Mouse (Mus musculus) spleen, postnatal 10 days (tissue): ENCODE data around the gene Krt80.

Experiments used
- DNase-seq, 2 experiments: peaks; one replicate each; pipeline ENCODE4 v3.0.0; 2021 to 2022; ENCODE audit warnings: low spot score in 2 of 2

The Krt80 gene

DNA sequence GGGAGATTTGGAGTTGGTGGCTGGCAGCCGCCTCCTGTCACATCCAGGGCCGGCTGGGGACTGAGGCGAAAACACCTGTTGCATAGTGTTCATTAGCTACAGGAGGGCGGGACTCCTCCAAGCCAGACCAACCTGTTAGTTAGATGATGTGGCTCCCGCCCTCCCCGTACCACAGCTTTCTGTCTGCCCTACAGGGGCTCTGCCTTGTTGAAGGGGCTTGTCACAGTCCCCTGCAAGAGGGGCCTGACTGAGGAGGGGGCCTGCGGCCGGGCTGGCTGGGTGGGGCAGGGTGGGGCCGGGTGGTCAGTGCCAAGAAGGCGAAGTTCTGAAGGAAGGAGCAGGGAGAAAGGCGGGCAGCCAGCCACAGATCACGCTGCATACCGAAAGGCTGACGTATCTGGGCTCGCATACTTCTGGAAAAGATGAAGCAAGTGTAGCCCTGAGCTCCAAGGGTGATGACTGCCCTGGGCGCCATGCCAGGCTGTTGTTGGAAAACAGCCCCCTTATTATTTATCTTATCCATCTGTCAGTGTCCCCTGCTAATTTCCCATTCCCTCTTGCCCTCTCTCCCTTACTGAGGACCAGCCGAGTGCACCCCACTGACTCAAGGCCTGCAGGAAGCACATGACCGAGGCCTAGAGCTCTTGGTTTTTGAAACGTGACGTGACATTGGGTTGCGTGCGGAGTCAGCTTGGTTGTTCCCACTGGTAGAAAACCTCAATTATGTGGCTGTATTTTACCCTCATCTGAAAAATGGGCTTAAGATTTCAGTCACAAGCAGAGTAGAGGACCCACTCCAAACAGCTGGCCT lies at the start of gene Krt80:
TSS of gene Krt80 (minus strand) at position 62 of the 811 bp plus-strand sequence.
- DNase-seq, result no peak

DNA sequence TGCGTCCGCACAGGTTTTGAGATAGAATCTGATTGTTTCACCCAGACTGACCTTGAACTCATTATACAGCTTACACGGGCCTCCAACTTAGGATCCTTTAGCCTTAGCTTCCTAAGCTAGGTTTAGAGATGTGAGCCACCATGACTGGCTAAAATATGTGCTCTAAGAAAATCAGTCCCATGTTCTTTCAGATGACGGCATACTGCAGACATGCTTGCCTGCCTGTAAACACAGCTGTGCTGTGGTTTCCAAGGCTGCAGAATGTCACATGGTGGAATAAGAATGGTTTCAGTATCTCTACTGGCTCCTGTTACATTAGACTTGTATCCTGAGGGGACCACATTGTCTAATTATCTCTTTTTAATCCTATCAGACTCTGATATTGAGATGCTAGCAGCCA lies 49.0 kb upstream of the Krt80 start:
- no peak for DNase-seq

DNA sequence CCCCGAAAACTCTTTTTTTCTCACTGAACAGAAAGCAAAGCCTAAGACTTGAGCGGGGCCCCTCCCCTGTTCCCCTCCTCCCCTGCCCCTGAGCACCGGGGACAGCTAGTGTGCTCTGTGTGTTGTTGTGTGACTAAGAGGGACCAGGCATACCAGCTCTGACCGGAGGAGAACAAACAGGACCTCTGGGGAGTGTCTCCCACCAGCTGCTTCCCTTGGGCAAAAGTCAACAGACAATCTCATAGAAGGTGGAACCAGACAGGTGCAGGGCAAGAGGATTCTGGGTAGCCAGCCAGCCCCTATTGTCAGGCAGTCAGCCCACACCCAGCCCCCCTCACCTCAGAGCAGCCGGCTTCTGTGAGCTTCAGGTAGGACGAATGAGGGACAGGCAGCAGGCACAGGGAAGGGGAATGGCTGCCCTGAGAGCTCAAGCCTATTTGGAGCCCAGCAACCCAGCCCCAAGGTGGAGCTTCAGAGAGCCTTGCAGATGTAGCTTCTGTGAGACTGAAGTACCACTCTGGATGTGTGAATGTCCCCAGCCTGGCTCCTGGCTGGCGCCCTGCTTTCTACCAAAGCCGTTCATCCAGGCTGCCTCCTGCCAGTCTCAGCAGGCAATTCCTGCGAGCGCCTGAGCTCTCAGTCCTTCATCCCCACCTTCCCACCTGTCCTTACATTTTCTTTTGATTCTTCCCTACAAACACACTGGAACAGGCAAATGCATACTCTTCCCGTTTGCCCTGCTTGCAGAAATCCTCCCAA lies 45.0 kb upstream of the Krt80 start:
- DNase-seq, result no peak

DNA sequence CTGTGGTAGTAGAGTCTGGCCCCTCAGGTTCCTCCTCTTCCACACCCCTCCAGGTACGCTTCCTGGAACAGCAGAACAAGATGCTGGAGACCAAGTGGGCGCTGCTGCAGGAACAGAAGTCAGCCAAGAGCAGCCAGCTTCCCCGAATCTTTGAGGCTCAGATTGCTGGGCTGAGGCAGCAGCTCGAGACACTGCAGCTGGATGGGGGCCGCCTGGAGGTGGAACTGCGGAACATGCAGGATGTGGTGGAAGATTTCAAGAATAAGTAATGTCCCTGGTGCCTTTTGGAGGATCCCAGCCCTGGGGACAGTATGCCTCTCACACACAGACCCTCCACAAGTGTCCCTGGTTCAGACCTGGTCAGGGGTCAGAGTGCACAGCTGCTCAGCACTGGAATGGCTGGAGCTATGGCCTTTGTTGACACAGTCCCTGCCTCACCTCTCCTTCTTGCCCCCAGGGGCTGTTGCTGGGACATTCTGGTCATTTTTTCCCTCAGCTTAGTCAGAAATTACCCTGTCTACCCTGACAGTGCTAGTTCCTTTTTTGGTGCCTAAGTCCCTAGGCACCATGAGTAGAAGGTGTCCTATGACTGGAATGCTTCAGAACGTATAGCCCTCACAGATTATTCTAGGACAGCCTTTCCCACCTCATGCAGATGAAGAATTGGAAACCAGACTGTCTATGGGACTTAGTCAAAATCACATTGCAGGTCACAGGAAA lies 44.1 kb upstream of the Krt80 start:
- no peak for DNase-seq

DNA sequence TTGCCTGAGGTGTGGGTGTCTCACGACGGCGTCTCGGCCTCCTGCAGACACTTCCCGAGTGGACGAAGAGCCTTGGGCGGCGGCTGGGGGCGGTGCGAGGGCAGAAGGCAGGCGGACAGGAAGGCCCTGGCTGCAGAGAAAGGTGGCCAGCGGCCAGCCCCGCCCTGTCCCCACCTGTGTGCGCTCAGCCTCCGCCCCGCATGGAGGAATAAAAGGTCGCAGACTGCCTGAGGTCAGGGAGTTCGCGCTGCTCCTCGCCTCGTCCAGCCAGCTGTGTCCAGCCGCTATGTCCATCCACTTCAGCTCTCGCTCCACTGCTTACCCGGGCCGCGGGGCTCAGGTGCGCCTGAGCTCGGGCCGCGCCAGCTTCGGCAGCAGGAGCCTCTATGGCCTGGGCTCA lies 42.2 kb upstream of the Krt80 start:
- DNase-seq, result no peak

DNA sequence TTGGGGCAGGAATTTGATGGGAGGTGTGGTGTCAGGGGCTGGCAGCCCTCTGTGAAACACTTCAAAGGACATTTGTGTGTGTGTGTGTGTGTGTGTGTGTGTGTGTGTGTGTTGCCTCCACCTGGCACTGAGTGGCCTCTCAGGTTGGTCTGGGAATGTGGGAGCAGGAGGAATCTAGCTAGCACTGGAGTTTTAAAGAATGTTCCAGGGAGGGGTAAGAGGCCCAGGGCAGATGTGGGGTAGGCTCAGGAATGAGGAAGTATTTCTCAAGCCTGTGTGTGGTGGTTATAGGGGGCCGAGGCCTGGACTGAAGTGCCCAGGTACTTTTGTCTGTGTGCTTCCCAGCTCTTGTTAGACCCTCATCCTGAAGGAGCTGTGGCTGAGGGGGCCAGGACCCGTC lies 40.8 kb upstream of the Krt80 start, which contains the start of gene Krt7:
TSS of gene Krt7 (plus strand) at position 269 of the 400 bp plus-strand sequence.
- DNase-seq, result no peak

DNA sequence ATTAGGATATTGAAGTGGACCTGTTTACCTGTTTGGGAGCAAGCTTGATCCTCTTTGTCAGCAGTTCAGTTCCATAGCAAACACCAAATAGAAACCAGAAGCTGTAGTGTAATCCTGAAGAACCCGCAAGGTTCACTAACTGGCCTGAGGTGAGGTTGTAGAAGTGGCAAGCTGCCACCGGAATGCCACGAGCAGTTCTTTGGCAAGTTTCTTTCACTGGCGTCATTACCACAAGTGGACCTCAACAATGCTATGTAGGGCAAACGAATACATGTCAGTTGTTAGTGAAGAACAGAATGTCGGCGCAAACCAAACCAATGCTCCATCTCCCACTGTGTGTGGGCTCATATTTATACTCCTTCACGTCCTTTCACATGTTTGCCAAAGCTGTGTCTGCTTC lies 28.3 kb upstream of the Krt80 start:
- DNase-seq, result no peak

DNA sequence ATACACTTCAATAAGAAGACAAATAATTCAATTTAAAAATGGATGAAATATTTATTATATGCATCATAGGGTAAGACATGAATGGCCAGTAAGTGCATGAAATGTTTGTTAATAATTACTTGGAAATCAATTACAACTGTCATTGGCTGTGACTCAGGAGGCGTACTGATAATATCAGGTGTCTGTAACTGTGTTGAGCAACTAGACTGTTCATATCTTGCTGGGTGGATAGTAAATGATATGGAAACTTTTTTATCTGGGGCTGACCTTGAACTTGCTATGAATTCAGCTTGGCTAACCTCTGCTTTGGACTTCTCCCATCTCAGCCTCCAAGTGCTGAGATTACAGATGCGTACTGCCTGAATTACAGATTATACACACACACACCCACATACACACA lies 27.7 kb upstream of the Krt80 start:
- no peak for DNase-seq

DNA sequence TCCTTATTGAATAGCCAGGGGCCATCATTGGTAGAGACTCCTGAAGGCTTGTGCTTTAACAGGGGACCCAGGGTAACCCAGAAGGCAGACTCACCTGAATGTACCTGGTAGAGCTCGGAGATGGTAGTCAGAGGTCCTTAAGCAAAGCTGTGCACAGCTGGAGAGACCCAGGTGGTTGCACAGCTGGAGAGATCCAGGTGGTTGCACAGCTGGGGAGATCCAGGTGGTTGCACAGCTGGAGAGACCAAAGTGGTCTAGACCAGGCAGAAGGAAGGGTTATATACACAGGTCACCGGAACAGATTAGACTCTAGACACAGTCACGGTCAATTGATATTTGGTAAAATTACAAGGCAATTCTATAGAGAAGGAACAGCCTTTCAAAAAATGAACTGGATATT lies 27.0 kb upstream of the Krt80 start:
- no peak for DNase-seq

DNA sequence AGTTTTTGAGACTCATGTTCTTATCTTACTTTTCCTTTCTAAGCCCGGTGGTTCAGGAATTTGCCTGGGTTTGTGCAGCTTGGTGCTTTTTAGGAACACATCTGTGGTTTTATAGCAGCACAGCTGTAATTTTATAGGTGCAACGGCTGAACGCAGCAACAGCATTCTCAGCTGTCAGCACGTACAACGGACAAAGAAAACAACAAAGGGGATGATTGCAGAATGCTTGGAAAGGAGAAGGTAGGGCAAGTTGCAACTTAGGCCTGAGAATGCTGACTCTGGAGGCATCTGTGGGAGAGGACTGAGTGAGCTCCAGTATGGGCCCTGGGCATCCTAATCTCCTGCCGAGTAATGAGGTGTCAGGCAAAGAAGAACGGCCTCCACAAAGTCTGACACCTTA lies 26.5 kb upstream of the Krt80 start:
- DNase-seq, result no peak

DNA sequence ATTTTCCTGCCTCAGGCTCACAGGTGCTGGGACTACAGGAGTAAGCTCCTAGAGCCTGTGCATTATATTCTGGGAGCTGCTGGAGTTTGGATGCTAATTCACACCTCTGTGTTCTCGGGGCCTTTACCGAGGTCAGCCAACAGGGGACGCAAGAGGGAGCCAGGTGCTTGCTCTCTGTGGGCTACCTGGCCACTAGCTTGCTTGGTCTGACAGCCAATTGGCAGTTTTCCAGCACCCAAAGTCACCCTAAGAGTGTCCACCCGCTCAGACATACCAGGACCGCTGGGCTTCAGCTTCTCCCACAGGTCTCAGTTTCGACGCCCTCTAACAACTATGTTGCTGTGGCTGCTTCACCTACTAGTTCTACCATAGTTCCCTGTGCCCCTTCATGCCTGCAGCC lies 24.9 kb upstream of the Krt80 start:
- no peak for DNase-seq

DNA sequence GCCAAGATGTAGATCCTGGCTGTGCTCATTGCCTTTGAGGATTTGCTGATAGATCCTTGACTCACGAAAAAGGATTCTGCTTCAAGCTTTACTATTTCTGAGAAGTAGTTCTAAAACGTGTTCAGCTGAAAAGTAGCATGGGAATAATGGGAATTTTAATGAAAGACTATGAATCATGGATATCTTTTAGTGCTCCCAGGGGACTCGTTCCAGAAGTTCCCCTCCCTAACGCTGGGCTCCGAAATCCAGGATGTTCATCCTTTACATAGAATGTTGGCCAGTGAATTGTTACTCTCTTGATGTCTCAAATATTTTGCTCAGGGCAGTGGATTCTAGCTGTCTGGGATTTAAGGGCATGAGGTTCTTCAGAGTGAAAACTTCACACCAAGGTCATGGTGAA lies 22.3 kb upstream of the Krt80 start:
- no peak for DNase-seq

DNA sequence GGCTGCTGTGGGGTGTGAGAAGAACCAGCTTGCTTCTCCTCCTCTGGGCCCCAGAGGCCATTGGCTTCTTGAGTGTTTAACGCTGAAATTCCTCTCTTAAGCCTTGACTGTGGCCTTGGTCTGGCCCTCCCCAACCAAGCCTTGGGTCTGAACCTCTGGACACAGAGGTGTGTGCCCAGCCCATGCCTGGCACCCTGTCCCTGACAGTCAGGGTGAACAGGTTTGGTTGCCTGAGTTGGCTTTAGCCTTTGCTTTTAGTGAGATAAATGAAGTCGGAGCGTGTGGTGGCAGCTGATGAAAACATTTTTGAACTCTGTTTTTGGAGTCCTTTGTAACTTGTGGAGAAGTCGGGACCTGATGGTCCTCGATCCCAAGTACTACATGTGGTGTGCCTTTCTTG lies 20.2 kb upstream of the Krt80 start:
- no peak for DNase-seq

DNA sequence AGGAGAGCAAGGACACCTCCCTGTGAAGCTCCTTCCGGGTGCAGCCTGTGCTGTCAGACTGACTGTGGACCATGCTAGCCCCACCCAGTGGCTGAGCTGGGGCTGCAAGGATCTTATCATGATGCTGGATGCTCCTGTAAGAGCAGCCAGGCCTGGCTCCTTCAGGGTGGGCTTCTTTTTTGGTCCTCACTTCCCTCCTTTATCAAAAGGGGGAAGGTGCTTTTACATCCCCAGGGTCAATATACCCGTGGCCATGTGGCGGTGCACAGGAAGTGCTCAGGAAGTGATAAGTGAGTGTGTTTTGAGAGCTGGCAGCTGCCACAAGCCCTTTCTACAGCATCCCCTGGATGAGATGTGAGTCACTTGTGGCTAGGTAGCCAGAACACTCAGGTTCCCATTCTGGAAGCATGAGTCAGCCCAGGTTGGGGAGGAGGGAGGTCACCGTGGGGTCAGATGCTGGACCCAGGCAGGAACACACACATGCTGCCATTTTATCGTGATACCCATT lies 18.1 kb upstream of the Krt80 start:
- DNase-seq, result peak in 1 of 2 experiments; percentile 51

DNA sequence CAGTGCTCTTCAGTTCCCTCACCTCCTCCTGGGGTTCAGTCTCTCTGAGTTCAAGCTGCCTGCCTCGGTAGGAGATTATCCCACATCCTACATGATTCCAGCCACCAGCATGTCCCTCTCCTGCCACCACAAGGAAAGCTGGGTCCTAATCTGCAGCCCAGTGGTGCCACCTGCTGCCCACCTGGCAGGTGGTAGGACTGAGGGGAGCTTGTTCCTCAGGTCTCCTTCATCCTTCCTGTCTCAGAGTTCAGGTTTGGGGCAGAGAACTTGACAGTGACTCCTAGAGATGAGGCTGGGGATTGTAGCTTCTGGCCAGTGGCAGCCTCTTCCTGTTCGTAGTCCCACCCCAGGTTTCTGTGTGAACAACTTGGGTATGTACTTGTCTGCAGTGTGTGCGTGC lies 17.2 kb upstream of the Krt80 start:
- peak in 1 of 2 experiments; percentile 37 for DNase-seq

DNA sequence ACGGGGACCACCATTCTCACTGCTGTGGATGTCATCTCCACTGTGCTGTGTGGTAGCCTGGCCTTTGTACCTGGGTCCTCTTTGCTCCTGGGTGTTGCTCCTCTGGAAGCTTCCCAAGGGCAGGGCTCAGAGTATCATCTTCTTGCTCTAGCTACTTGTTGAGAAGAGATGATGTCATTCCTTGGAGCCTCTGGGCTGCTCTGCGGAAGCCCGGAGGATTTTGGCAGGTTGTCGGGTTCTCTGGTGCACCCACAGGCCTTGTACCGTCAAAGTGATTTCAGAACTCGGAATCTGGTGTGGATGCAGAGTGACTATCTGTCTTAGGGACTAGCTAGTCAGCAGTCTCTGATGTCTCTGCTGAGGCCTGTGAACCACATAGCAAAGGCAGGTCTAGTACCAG lies 15.1 kb upstream of the Krt80 start:
- no peak for DNase-seq

DNA sequence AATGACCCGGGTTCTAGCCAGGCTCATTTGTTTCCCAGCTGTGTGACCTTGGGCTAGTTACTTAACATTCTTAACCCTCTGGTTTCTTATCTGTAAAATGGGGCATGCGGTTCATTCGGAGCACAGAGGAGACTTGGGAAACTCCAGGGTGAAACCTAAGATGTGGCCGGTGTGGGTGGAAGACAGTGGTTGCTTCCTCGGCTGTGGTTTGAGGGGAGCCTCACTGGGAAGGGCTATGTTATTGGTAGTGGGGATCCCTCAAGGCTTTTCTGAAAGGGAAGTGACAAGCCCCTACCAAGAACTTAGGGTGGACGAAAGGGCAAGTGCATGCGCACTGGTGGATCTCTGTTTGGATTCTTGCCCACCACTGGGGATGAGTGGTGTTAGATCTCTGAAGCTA lies 14.6 kb upstream of the Krt80 start:
- no peak for DNase-seq

DNA sequence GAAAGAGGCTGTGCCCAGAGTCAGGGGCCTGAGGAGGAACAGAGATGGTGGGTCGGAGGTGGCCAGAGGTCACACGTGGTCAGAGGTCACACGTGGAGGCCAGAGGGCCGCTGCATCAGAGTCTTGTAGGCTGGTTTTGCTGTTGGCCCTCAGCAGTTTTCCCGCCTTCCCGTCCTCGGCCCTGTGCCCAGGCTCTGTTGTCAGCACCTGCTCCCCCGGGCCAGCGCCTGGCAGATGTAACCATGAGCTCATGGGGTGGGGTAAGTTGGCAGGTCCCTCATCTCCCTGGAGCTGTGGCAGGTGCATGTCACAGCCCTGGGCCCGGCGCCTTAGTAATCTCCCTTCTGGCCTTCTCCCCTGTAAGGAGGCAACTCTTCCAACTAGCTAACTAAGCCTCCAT lies 12.8 kb upstream of the Krt80 start:
- no peak for DNase-seq

DNA sequence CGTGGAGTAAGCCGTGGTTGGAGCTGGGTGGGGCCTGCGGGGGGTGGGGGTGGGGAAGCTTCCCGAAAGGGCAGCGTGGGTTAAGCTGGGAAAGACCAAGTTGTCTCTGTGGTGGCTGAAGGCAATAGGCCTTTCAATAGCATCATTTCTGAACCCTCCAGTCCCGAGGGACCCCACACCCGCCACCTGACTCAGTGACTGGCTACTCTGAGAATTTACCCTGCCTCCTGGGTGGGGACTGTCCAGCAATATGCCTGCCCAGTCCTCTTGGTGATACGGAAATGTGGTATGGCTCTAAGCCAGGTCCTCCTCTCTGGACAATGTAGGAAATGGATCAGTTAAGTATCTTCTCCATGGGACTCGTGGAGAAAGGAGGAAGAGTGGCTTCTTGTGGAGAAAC lies 11.8 kb upstream of the Krt80 start:
- DNase-seq, result no peak

DNA sequence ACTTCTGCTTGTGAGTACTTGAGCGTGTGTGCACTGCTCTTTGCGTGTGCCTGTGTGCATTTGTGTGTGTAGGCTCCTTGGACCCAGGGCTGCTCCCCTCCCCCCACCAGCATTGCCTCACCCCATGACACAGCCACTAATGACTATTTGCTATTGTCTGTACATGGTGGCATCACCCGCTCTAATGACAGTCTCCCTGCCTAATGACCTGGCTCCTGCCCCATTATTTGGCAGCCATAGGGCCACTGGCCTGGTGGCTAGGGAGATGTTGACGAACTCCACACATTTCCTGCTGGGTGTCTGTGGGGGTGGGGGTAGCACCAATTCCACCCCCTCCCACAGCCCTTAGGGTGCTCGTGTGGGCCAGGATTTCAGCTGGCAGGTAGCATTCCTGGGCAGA lies 8.7 kb upstream of the Krt80 start:
- no peak for DNase-seq

DNA sequence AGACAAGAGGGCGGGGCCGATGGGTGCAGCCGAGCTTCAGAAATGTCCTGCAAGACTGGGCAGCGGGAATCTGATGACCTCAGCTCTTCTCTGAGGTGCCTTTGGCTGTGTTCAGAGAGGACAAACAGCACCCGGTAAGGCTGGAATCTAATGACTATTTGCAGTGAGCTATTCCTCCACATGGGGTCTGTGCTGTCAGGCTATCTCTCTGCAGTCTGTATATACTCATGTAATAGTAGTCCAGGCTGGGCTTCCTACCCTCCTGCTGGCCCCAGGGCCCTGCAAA lies 6.8 kb upstream of the Krt80 start:
- no peak for DNase-seq

DNA sequence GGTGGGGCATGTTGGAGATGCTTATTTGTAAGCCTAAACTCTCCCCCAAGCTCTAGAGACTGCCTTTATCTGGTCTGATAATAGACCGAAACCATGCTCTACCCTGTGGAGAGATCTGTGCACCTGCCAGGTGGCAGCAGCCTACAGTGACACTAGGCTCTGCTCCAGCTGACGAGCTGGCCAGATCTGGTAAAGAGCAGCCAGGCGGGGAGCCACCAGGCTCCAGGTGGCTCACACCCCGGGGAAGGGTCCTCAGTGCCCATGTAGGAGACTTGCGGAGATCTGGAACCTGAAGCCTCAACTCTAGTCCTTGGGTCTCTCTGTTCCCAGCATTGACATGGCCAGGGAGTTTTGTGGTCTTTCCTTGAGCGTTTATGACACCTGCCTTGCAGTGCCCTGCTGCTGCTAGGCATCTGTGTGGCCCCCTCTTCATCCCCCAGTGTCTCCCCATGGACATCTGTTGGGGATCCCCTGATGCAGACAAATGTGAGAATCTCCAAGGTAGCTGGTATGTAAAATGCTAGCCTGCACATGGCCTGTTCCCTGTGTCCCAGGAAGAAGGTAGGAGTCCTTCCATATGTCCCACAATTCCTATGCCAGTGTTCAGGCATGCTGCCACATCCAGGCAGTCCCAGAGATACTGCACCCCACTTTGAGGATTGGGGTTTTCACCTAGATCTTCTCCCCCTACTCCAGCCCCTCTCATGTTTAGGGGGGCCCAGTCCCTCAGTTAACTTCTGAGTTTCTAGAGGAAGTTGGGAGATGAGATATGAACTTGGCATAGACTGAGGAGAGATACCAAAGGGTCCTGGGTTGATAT lies 6.2 kb upstream of the Krt80 start:
- no peak for DNase-seq
